Mouse (Mus musculus) thymus, postnatal 4 days (tissue): ENCODE data around the gene Pnmal1.

ENCODE experiments used
- DNase-seq: peaks from one replicate; pipeline ENCODE4 v3.0.0; 2021

Pnmal1 gene

GRCm38 (mm10) chr7:16959539-16960187, at the start of gene Pnmal1:
Pnmal1 (plus strand) TSS chr7:16959679.
- peak; percentile 40 for DNase-seq

DNA sequence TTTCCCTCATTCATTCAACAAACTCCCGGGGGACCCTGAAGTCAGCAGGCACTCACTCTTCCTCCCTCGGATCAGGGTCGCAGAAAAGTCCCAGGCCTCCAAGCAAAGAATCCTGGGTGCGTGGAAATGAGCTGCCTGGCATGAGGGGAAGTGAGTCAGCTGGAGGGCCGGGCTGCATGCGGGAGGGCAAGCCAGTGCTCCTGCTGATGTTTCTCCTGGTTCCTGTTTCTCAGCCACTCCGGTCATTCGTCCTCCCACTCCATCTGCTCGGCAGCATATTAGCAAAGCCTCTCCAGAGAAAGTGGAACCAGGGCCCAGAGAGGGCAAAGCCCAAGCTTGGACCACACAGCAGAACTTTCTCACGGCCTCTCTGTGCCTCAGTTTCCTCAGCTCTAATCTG, 49.6 kb upstream of the Pnmal1 start:
- no peak for DNase-seq

GRCm38 (mm10) chr7:16911904-16912303, 47.6 kb upstream of the Pnmal1 start:
- no peak for DNase-seq

GRCm38 (mm10) chr7:16912360-16912759, 47.1 kb upstream of the Pnmal1 start:
- no peak for DNase-seq

DNA sequence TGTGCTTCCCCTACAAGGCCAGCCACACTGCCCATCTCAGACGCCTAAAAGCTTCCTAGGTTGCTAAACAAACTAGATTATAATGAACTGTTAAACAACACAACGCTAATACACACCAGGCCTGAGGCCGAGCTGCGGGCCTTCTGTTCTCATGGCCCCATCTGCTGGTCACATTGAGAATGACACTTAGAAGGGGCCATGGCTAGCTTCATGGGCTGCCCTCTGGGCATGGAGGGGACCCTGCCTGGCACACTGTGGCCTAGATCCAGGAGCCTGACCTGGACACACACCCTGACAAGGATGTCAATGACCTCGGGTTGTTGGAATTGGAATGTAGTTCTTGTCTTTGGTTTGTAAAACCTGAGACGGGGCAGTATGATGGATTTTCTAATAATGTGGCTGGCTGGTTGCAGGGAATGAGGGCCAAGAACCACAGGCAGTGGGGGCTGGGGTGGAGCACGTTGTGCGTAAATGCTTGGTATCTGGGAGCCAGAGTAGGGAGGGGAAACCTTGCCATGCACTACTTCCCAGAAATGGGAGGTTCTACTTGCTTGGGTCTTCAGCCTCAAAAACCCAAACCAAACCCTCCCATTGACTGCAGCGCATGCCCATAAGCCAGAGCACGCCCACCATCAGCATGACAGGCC, 45.5 kb upstream of the Pnmal1 start:
- DNase-seq, result peak; percentile 82

GRCm38 (mm10) chr7:16914453-16915343, 44.8 kb upstream of the Pnmal1 start:
- peak; percentile 13 for DNase-seq

DNA sequence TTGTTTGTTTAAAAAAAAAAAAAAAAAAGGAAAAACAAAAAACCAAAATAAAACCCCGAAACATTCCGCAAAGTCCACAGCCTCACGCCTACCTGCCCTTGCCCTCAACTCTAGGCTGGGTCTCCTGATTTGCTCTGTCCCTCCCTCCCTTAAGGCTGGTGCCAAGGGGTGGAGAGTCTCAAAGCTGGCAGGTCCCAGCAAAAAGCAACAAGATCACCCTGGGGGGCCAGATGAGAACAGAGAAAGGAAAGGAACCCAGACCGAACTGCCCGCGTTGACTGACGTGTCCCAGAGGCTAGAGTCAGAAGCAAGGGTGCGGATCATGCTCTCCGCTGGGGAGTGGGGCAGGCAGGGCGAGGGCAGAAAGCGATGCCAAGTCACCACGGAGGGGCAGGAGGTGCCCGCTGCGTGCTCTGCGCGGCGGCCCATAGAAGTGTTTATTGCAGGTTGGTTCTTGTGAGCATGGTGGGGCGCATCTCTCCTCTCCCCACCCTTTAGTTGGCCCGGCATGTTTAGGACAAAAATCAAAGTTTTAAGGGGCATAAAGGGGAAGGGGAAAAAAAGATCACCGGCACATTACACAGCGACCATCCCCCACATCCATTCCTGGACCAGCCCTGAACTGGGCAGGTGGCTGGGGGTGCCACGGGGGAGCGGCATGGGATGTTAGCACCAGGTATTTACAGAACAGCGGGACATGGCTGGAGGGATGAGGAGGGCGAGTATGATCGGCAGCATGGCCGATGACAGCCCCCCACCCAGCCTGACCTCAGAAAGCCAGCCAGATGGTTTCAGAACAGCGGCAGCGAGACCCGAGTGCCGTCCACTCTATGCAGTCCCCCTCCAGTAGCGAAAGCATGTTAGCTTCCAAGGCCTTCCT, 43.8 kb upstream of the Pnmal1 start:
- peak; percentile 10 for DNase-seq

DNA sequence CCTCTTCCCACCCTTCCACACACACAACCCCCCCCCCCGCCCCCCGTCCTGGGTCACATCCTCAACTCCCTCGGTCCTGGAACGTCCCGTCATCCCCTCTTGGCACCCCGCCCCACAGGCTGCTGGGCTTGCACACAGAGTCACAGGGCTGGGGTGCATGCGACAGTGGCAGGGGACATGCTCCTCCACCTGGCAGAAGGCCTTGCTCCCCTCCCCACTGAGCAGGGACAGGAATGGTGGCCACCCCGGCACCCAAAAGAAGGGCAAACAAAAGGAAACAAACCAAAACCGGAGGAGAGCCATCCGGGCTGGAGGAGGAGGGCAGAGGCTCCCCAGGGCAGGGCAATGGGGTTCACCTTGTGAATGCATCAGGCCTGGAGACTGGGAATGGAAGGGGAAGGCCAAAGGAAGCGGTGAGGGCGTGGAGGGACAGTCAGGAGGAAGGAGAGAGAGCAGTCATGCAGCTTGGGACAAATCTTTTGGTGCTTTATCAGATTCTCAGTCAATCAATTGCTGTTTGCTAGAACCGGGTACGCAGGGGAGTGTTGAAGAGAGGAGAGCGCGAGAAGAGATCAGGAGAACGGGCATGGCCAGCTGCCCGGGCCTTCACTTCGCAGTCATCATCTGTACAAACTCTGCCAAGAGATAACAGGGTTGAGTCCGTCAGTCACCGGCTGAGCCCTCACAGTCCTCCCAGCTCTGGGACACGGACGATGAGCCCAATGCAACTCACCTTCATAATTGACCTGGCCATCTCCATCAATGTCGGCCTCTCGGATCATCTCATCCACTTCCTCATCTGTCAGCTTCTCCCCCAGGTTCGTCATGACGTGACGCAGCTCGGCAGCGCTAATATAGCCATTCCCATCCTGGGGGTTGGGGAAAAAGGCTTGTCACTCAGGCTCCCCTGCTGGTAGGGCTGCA, 42.9 kb upstream of the Pnmal1 start:
- peak; percentile 18 for DNase-seq

DNA sequence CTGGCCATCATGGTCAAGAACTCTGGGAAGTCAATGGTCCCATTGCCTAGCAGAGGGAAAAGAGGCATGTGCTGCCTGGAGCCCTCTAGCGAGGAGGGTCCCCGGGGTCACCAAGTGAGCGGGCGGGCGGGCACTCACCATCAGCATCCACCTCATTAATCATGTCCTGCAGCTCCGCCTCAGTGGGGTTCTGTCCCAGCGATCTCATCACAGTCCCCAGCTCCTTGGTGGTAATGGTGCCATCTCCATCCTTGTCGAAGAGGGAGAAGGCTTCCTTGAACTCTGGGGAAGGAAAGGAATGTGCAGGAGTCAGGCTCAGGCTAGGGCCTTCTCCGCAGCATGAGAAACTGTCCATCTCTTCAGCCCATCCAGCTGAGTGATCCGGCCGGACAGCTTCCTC, 42.0 kb upstream of the Pnmal1 start:
- DNase-seq, result no peak

DNA sequence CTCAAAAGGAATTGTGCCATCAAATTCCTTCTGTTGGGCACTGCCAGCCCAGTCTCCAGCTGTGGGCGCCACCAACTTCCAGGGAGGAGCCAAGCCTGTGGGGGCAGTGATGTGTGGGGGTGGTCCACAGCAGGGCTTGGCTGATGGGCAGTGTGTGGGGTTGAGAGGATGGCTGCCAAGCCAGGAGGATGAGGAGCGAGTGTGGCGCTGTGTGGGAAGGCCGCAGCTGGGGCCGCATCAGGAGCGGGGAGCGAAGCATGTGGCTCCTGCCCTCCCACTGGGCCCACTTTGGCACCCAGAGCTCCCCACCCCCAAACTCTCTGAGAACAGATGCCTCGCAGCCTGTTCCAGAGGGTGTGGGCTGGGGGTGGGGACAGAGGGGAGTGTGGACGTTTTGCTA, 41.5 kb upstream of the Pnmal1 start:
- DNase-seq, result no peak

DNA sequence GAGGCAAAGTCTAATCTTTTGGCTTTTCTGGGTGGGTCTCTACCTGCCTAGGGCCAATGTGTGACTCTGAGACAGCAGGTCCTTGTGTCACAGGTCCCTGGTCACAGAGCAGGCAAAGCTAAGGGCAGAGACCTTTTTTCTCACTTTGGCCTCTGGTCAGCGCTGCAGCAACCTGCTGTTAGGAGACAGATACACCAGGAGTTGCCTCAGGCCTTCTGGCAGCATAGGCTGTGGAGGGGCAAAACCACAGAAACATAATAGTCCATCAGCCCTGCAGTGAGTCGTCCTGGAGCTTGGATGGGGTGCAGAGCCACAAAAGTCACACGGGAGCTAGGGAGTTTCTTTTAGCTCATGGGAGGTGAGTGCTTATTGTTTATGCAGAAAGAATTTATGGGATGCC, 40.8 kb upstream of the Pnmal1 start:
- no peak for DNase-seq

DNA sequence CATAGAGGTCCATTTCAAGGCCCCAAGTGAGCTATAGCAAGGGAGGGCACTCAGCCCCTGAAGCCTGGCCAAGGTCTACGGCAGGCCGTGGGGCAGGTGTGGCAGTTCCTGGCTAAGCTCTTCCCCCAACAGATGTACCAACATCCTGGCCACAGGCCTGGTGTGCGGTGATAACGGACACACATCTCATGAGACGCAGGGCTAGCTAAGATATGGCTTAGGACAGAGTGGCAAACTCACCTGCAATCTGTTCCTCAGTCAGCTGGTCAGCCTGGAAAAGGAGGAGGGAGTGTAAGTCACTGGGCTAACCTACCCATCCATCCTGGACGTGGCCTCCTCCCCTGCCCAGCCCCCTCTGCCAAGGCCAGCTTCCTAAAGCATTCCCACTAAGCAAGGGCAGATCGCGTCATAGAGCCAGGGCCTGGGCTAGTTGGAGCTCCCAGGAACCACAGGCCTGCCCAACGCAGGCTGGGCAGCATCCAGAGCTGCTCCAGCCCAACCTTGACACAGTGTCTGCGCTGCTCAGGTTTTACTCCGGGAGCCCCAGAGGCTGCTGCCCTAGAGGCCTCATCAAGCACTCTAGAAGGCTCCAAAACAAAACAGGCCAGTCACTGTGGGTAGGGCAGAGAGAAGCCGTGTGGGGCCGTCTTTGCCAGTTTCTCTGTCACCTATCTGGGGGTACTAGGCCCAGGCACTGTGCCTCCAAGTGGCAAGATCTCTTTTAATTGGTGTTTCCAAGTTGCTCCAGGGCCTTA, 39.9 kb upstream of the Pnmal1 start:
- DNase-seq, result no peak

GRCm38 (mm10) chr7:16920150-16920579, 39.3 kb upstream of the Pnmal1 start:
- no peak for DNase-seq

DNA sequence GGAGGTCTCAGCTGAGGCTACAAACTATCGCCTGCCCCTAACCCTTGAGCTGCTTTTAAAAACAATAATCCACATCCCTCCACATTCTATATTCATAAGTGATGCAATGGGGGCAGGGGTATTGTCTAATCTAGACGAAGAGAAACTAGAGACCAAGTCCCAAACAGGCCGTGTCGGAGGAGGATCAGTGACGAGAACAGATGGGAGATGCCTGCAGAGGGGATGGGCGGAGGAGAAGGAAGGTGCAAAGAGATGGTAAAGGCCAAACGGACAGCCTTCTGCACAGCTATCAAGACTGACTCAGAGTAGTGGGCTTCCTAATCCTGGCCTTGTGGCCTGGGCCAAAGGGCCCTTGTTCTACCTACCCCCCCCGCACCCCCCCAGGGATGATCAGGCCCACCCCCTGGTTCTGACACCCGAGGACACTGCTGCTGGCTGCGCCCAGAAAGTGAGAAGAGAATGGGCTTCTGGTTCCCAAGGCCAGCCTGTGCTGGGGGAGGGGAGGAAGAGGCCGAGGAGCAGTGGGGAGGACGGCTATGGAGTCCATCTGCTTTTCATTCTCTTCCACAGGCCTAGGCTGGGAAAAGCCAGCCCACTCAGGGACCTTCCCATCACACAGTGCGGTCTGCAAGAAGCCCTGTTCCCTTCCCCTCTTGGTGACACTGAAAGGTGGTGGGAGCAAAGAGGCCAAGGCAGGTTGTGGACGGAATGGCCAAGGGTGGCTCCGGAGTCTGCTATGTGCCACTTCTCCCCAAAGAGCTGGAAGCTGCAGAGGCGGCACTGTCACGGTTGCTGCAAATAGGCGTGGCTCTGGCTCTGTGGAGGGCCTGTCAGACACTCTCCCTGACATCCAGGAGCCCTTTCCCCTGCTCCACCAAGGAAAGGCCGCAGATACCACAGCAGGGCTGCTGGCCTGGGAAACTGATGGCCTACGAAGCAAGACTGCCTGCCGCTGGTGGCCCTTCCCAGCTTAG, 38.4 kb upstream of the Pnmal1 start:
- no peak for DNase-seq

DNA sequence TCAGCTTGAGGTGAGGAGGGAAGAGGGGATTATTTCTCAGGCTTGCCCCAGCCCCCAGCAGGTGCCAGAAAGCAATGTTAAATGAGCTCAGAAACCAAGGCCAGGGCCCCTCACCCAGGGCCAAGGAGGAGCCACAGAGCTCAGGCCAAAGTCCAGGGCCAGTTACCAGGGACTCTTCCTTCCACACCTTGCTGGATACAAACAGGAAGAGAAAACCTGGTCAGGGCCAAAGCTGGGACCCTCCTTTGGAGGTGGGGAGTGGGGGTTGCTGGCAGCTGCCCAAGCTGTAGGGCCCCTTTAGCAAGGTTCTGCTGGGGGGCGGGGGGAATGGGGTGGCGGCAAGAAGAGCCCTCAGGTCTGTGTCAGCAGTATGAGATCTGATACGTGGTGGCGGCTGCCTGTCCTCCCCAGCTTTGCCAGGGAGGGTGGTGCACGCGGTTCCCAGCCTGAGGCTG, 37.6 kb upstream of the Pnmal1 start:
- DNase-seq, result peak; percentile 33

DNA sequence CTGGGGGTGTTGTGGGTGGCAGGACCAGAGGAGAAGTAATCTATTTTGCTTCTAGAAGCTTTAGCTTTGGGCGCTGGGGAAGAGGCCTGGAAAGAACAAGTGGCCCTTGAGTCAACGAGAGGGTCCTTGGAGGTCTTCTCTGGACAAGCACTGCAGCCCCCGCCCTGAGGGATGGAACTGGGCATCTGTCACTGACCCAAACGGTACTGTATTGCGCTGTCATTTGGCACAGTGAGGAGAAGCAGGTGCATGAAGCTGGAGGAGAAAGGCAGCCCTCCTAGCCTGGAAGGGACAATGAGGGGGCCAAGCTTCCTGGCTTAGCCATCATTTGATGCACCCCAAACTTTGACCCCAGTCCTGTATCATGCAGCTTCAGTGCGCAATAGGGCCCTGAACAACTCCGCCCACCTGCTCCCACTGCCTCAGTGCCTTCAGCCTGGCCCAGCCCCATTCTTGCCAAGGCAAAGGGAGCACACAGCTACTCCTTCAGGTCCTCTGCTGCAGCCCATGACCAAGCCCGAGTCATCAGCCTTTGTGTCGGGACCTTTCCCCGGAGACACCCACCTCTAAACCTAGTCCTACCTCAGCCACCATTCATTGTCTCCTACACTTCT, 37.0 kb upstream of the Pnmal1 start:
- DNase-seq, result peak; percentile 64

- DNase-seq, result peak; percentile 69
Observed at GRCm38 (mm10) chr7:16923283-16924036, 36.0 kb upstream of the Pnmal1 start.
